Mouse (Mus musculus): ENCODE measurements around the gene Osm. TPM values are rescaled to one million over a fixed set of nuclear protein-coding genes. Genes with fewer than 3 reads are reported as not detected.

Osm gene
- polyA plus RNA-seq, 1 experiment from 2014 or later = not detected

DNA sequence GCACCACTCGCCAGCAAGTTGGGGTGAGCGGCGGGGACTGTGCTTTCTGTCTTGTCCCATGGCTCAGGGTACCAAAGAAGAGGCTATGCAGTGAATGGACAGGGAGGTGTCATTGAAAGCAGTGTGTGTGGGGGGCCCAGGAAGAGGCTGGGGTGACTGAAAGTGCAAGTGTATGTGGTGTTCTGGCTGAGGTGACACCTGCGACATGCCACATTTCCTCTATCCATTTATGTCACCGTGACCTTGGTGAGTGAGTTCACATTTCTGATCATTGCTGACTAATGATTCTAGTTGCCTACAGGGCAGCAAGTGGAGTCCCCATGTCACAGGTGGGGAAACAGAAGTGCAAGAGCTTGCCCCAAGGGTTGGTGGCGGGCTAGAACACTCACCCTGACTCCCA, 32.3 kb downstream of the Osm start:
- WGBS = 90% methylated on average over 6 of the region's 6 CpGs
- ATAC-seq (ENCODE audit: low FRiP score) = no peak

GRCm38 (mm10) chr11:4270744-4271459, 34.7 kb downstream of the Osm start:
- peaks cover 25% of the 10 kb centered on the region for H3K27me3 ChIP-seq (ENCODE audit: control insufficient read depth, insufficient read depth, low read length)
- no peak overlapping the region for H3K27ac ChIP-seq (ENCODE audit: low read depth, low read length)
- no peak overlapping the region for H3K4me2 ChIP-seq
- H3K9me3 ChIP-seq (ENCODE audit: control insufficient read depth, low read length) = no peaks in the 10 kb centered on the region
- ATAC-seq (ENCODE audit: low FRiP score) (no peak), DNase-seq (ENCODE audit: low spot score, missing footprints) (no peak)
- H3K4me1 ChIP-seq (ENCODE audit: control insufficient read depth, insufficient read depth, low read length) = 0 out of 2 replicates have a peak, but pooled peaks cover 8% of the 10 kb centered on the region
- no peak overlapping the region for H3K4me3 ChIP-seq (ENCODE audit: low read depth, low read length)
- 19% methylated on average over 20 of the region's 20 CpGs for WGBS
- H3K36me3 ChIP-seq (ENCODE audit: control insufficient read depth, insufficient read depth, low read length) = no peaks in the 10 kb centered on the region
- no peak overlapping the region for H3K9ac ChIP-seq (ENCODE audit: low read length)

More for the DNA sequence above, 32.3 kb downstream of the Osm start:
- Histone ChIP-seq H3K4me3 (ENCODE audit: low read depth, low read length) (no peak overlapping the region), H3K36me3 (ENCODE audit: control insufficient read depth, insufficient read depth, low read length) (no peaks in the 10 kb centered on the region), H3K4me2 (no peak overlapping the region), H3K27me3 (ENCODE audit: control insufficient read depth, insufficient read depth, low read length) (peaks cover 34% of the 10 kb centered on the region), H3K27ac (ENCODE audit: low read depth, low read length) (no peak overlapping the region), H3K9me3 (ENCODE audit: control insufficient read depth, low read length) (no peaks in the 10 kb centered on the region), H3K9ac (ENCODE audit: low read length) (no peak overlapping the region), H3K4me1 (ENCODE audit: control insufficient read depth, insufficient read depth, low read length) (0 out of 2 replicates have a peak, but pooled peaks cover 8% of the 10 kb centered on the region)
- DNase-seq (ENCODE audit: low spot score, missing footprints) = no peak

DNA sequence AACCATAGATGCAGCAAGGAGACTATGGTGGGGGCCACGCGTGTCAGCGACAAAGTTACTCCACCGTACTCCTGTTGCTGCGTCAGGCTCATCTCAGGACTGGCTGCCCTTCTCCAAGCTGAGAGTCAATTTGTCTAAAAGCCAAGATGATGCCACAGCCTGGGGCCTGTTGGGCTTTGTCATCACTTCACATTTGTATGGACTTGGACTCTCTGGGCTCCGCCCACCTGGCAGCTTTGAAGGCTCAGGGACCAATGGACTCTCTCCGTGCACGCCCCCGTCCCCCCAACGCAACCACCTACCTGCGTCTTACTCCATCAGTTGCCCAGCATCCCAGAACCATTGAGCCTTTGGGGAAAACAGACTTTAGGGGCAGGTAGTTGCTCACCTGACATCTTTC, 35.3 kb downstream of the Osm start:
- H3K36me3 ChIP-seq (ENCODE audit: control insufficient read depth, insufficient read depth, low read length) = no peaks in the 10 kb centered on the region
- H3K4me1 ChIP-seq (ENCODE audit: control insufficient read depth, insufficient read depth, low read length) = 0 out of 2 replicates have a peak, but pooled peaks cover 5% of the 10 kb centered on the region
- no peak overlapping the region for H3K27ac ChIP-seq (ENCODE audit: low read depth, low read length)
- H3K9me3 ChIP-seq (ENCODE audit: control insufficient read depth, low read length) = no peaks in the 10 kb centered on the region
- H3K27me3 ChIP-seq (ENCODE audit: control insufficient read depth, insufficient read depth, low read length) = peaks cover 18% of the 10 kb centered on the region
- WGBS = 56% methylated on average over 11 of the region's 11 CpGs
- no peak overlapping the region for H3K4me2 ChIP-seq
- H3K9ac ChIP-seq (ENCODE audit: low read length) = no peak overlapping the region
- DNase-seq (ENCODE audit: low spot score, missing footprints) (no peak), ATAC-seq (ENCODE audit: low FRiP score) (no peak)
- H3K4me3 ChIP-seq (ENCODE audit: low read depth, low read length) = no peak overlapping the region

GRCm38 (mm10) chr11:4276411-4276861, 40.2 kb downstream of the Osm start:
- WGBS = 76% methylated on average over 11 of the region's 11 CpGs
- ATAC-seq (ENCODE audit: low FRiP score) = no peak
- DNase-seq (ENCODE audit: low spot score, missing footprints) = no peak
- H3K27ac ChIP-seq (ENCODE audit: low read depth, low read length) = no peak overlapping the region
- H3K4me1 ChIP-seq (ENCODE audit: control insufficient read depth, insufficient read depth, low read length) = no peaks in the 10 kb centered on the region
- no peak overlapping the region for H3K9ac ChIP-seq (ENCODE audit: low read length)
- H3K36me3 ChIP-seq (ENCODE audit: control insufficient read depth, insufficient read depth, low read length) = no peaks in the 10 kb centered on the region
- H3K4me3 ChIP-seq (ENCODE audit: low read depth, low read length) = no peak overlapping the region
- no peak overlapping the region for H3K4me2 ChIP-seq
- no peaks in the 10 kb centered on the region; the same call in 1 of the 2 replicates for H3K27me3 ChIP-seq (ENCODE audit: control insufficient read depth, insufficient read depth, low read length)
- no peaks in the 10 kb centered on the region for H3K9me3 ChIP-seq (ENCODE audit: control insufficient read depth, low read length)

DNA sequence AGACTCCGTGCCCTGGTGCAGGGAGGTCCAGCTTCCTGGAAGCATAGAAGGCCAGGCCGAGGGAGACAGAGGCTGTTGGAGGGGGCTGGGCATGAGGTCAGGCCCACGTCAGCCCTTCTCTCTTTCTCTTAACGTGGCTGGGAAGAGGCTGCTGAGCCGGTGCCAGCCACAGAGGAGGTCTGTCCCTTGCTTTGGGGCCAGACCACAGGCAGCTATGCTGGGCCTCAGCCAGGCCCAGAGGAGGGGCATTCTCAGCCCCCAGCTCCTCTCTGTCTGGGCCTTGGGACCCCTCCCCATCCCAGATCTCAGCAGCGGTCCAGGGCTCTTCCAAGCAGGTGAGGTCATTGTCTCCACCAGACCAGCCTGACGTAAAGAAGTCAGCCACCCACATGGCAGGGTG, 43.7 kb downstream of the Osm start:
- Histone ChIP-seq H3K27ac (ENCODE audit: low read depth, low read length) (no peak overlapping the region), H3K4me2 (no peak overlapping the region), H3K4me1 (ENCODE audit: control insufficient read depth, insufficient read depth, low read length) (no peaks in the 10 kb centered on the region), H3K36me3 (ENCODE audit: control insufficient read depth, insufficient read depth, low read length) (no peaks in the 10 kb centered on the region), H3K27me3 (ENCODE audit: control insufficient read depth, insufficient read depth, low read length) (no peaks in the 10 kb centered on the region), H3K9me3 (ENCODE audit: control insufficient read depth, low read length) (no peaks in the 10 kb centered on the region), H3K4me3 (ENCODE audit: low read depth, low read length) (no peak overlapping the region), H3K9ac (ENCODE audit: low read length) (no peak overlapping the region)
- DNase-seq (ENCODE audit: low spot score, missing footprints) (no peak), ATAC-seq (ENCODE audit: low FRiP score) (no peak)
- 70% methylated on average over 7 of the region's 7 CpGs for WGBS

GRCm38 (mm10) chr11:4281852-4282251, 45.6 kb downstream of the Osm start:
- Histone ChIP-seq H3K27me3 (ENCODE audit: control insufficient read depth, insufficient read depth, low read length) (no peaks in the 10 kb centered on the region), H3K36me3 (ENCODE audit: control insufficient read depth, insufficient read depth, low read length) (no peaks in the 10 kb centered on the region), H3K4me1 (ENCODE audit: control insufficient read depth, insufficient read depth, low read length) (no peaks in the 10 kb centered on the region), H3K4me3 (ENCODE audit: low read depth, low read length) (no peak overlapping the region), H3K27ac (ENCODE audit: low read depth, low read length) (no peak overlapping the region), H3K9me3 (ENCODE audit: control insufficient read depth, low read length) (no peaks in the 10 kb centered on the region), H3K4me2 (no peak overlapping the region), H3K9ac (ENCODE audit: low read length) (no peak overlapping the region)
- ATAC-seq (ENCODE audit: low FRiP score) (no peak), DNase-seq (ENCODE audit: low spot score, missing footprints) (no peak)
- WGBS = 92% methylated on average over 6 of the region's 6 CpGs

DNA sequence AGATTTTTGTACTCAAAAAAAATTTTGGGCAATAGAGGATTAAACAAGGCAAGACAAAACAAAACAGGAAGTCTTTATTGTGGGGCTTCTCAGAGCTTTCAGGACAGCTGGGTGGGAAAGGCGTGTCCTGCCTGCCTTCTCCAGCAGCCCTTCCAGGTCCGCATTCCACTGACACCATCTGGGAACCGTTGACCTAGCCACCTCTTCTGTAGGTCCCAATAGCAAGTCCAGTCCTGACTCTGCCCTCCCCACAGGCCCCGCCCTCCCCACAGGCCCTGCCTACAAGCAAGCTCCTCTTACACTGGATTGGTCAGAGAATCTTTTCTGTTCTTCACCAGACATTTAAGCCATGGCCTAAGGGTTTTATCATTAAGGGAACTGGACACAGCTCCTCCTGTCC, 47.4 kb downstream of the Osm start:
- H3K4me2 ChIP-seq = no peak overlapping the region
- WGBS = 25% methylated on average over 4 of the region's 4 CpGs
- H3K36me3 ChIP-seq (ENCODE audit: control insufficient read depth, insufficient read depth, low read length) = no peaks in the 10 kb centered on the region
- ATAC-seq (ENCODE audit: low FRiP score) (no peak), DNase-seq (ENCODE audit: low spot score, missing footprints) (no peak)
- H3K4me1 ChIP-seq (ENCODE audit: control insufficient read depth, insufficient read depth, low read length) = no peaks in the 10 kb centered on the region
- H3K27me3 ChIP-seq (ENCODE audit: control insufficient read depth, insufficient read depth, low read length) = no peaks in the 10 kb centered on the region
- no peak overlapping the region for H3K4me3 ChIP-seq (ENCODE audit: low read depth, low read length)
- no peak overlapping the region for H3K27ac ChIP-seq (ENCODE audit: low read depth, low read length)
- no peaks in the 10 kb centered on the region for H3K9me3 ChIP-seq (ENCODE audit: control insufficient read depth, low read length)
- no peak overlapping the region for H3K9ac ChIP-seq (ENCODE audit: low read length)

DNA sequence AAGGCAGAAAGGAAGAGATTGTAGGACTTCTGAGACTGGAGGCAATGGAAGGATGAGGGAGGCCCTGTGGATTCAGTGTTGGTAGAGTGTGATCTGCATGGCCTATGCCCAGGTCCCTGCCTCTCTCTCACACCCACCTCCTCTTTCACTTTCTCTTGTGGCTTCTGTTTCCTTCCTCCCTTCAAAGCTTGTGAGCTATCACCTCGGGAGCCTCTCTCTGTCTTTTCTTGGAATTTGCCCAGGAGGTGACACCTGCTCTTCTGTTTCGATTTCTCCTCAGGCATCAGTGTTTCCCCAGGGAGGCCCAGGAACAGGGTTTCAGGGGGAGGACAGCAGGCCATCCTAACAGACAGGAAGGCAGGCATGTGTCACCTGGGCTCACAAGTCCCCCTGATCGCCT, 53.1 kb downstream of the Osm start:
- Histone ChIP-seq H3K36me3 (ENCODE audit: control insufficient read depth, insufficient read depth, low read length) (no peaks in the 10 kb centered on the region), H3K4me1 (ENCODE audit: control insufficient read depth, insufficient read depth, low read length) (no peaks in the 10 kb centered on the region), H3K4me2 (no peak overlapping the region), H3K27ac (ENCODE audit: low read depth, low read length) (no peak overlapping the region), H3K4me3 (ENCODE audit: low read depth, low read length) (no peak overlapping the region), H3K9ac (ENCODE audit: low read length) (no peak overlapping the region), H3K27me3 (ENCODE audit: control insufficient read depth, insufficient read depth, low read length) (no peaks in the 10 kb centered on the region), H3K9me3 (ENCODE audit: control insufficient read depth, low read length) (no peaks in the 10 kb centered on the region)
- 71% methylated on average over 3 of the region's 3 CpGs for WGBS
- ATAC-seq (ENCODE audit: low FRiP score) (no peak), DNase-seq (ENCODE audit: low spot score, missing footprints) (no peak)
